Mouse (Mus musculus): ENCODE measurements at regions not wholly inside any gene's neighbourhood (a gene's known extent, or its start where the extent isn't known, plus 50 kb on each side); places are given as distances from the start of the nearest gene placed in this dataset.

GRCm38 (mm10) chr16:49965528-49966250, 165.4 kb downstream of the Cd47 start:
- no peak for DNase-seq (ENCODE audit: low spot score)

DNA sequence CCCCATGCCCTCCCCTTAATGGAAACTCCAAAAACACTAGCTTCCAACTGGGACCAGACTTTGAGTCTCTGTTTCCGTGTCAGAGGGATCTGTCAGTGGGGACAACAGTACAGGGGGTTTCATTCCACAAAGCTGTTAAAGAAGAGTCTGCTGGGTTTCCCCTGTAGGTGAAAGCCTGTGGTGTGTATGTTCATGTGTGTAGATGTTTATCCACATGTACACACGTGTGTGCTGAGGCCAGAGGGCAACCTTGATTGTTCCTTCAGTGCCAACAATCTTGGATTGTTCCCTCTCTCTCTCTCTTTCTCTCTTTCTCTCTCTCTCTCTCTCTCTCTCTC, 165.9 kb downstream of the Cd47 start:
- no peak for DNase-seq (ENCODE audit: low spot score)

- DNase-seq (ENCODE audit: low spot score) = no peak
Observed at GRCm38 (mm10) chr16:49967110-49967509, 166.8 kb downstream of the Cd47 start.

- DNase-seq (ENCODE audit: low spot score) = no peak
Observed at GRCm38 (mm10) chr16:49968291-49968870, 168.0 kb downstream of the Cd47 start.

GRCm38 (mm10) chr16:49969035-49969434, 168.7 kb downstream of the Cd47 start:
- DNase-seq (ENCODE audit: low spot score) = no peak

- DNase-seq (ENCODE audit: low spot score) = no peak
Observed at GRCm38 (mm10) chr16:49969693-49970296, 169.5 kb downstream of the Cd47 start.

GRCm38 (mm10) chr16:49970297-49970804, 170.0 kb downstream of the Cd47 start:
- no peak for DNase-seq (ENCODE audit: low spot score)

DNA sequence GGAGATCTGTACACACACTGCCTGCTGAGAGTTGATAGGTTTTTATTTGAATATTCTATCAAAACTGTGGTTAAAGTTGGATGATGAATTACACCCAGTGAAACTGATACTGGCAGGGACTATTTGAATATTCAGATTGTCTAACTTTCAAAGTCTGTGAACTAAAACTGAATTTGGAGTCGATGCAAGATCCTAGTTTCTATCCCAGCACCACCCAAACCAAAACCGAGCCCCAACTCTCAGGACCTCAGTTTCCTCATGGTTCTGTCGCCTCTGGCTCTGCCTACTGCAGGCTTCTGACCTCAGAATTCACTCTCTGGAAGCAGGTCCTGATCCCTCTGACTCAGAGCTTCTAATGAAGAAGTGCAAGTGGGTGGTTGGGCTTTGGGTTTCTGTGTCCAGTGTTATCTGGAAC, 170.8 kb downstream of the Cd47 start:
- DNase-seq (ENCODE audit: low spot score) = no peak

GRCm38 (mm10) chr16:49977276-49977675, 176.9 kb downstream of the Cd47 start:
- no peak for DNase-seq (ENCODE audit: low spot score)

DNA sequence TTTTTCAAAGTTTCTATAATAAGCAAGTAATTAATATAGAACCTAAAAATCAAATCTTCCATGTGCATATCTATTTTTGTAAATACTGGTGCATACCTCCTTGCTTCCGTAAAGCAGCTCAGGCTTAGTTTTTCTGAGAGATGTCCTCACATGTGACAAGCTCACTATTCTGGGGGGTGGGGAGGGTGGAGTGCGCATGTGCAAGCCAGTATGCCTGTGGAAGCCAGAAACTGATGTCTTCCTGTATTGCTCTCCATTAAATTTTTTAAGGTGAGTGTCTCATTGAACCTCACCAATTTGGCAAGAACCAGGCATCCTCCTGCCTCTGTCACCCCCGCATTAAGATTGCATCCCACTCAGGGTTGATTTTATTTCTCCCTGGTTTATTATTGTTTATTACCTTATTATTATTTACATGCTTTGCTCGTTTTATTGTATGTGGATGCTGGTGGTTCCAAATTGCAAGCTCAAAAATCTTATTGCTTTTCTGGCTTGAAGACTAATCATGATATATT, 179.2 kb downstream of the Cd47 start:
- no peak for DNase-seq (ENCODE audit: low spot score)

DNA sequence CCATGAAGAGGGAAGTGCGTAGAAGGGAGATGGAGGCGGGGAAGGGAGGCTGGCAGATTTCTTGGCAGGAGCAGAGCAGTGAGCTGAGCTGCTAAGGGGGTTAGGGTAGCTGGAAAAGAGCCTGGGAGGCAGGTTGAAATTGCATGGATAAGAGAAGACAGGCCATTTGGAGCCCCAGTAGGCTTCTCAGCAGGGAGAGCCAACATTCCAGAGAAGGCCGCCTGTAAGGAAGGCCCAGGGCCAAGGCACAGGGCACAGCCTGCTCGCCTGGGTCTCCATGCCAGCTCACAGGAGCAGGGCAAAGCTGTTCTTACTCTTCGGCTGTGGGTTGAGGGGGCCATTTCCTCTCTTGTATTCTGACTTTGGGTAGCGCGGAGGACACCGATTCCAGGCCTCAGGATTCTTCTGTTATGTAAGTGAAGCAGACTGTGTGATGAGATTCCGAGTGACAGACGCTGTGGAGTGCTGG, 179.9 kb downstream of the Cd47 start:
- DNase-seq (ENCODE audit: low spot score) = no peak

DNA sequence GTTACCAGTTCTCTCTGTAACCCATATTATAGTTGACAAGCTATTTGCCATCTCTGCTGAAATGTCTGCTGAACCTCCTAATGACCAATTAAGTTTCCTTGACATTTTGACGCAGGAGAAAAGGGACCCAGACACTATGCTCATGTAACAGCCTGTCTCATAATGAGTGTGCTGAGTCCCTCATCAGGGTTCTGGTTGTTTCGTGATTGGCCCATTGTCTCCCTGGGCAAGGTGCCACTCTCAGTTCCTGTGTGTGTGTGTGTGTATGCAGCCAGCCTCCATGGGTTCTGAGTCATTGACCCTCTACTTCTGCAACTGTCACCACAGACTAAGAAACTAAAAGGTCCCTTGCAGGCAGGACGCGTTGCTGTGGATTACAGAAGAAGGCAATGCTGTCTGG, 181.8 kb downstream of the Cd47 start:
- no peak for DNase-seq (ENCODE audit: low spot score)

- DNase-seq (ENCODE audit: low spot score) = no peak
Observed at GRCm38 (mm10) chr16:49985082-49986076, 185.0 kb downstream of the Cd47 start.

GRCm38 (mm10) chr16:49986954-49987353, 186.6 kb downstream of the Cd47 start:
- no peak for DNase-seq (ENCODE audit: low spot score)

DNA sequence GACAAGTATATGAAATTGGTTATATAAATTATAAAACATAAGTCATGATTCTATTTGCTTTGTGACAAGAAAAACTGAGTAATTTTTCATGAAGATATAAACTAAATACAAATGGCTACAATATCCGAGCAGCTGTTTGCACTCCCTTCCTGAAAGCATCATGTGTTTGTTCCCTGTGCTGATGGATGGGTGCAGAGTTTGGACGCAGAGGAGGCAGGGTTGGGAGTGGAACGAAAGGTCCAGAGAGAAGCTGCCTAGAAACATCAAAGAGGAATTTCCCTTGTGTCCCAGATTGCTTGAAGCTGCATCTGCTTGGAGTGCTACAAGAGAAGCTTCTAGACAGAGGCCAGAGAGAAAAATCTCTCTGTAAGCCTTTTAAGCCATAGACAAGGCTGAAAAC, 195.5 kb downstream of the Cd47 start:
- DNase-seq (ENCODE audit: low spot score) = no peak

DNA sequence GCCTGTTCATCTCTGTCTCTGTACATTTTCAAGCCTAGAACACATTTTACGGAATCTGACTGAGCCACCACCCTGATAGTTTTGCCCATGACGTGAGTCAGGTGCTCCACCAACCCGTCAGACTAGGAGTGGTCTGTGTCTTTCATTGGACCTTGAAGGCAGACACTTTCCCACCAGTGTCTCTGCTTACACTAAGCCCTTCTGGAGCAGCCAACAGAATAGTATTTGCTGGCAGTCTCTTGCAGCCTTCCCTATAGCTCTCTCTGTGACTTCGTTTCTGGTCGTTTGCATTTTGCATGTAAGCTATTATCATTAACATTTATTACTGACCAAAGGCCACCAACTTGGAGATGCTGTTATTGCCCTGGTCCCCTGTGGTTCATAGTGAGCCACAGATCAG, 196.3 kb downstream of the Cd47 start:
- no peak for DNase-seq (ENCODE audit: low spot score)

GRCm38 (mm10) chr16:49997040-49997439, 196.7 kb downstream of the Cd47 start:
- no peak for DNase-seq (ENCODE audit: low spot score)

DNA sequence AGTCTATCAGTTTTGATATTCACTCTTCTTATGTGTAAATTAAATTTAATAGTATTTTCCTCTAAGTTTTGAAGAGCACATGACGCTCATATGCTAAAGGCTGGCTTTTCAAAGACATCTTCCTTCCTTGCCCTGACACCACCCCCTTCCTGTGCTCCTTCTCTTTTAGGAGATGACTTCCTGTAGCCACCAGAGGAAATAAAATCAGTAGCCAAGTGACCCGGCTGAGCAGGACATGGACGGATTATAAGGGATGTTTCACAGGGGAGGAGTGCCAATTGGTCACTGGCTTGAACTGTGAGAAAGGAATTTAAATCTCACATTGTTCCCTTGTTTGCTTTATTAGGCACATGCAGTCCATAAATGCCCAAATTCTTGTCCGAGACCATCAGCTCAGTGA, 200.5 kb downstream of the Cd47 start:
- DNase-seq (ENCODE audit: low spot score) = no peak

DNA sequence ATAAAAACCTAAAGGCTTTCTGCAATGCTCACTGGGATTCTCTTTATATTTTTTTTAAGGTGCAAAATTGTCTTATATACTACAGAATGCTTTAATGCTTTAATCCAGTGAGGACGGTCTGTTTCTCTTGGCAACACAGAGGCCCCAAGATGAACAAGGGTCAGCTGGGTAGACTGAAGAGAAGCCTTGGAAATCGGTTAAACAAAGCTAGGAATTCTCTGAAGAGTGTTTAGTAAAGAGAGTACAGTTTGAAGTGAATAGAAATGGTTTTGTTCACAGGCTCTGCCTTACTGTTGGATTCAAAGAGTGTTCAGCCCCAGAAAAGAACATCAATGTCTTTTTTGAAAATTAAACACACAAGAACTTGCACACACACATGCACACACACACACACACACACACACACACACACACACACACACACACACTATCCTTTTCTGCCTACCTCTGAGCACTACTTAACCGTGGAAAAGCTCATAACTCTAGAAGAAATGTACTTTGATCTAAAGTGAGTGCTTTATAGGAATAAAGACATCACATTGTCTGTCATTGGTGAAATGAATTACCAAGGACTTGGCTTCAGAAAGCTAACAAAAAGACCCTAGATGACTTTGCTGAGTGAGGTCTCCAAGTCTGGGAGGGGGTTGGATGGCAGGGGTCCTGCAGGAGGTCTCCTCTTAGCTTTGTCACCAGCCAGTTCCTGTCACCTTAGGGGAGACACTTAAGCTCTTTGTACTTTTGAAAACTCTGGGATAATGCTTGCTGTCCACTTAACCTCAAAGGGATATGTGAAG, 201.5 kb downstream of the Cd47 start:
- no peak for DNase-seq (ENCODE audit: low spot score)

GRCm38 (mm10) chr16:50002456-50002788, 202.1 kb downstream of the Cd47 start:
- DNase-seq (ENCODE audit: low spot score) = no peak

DNA sequence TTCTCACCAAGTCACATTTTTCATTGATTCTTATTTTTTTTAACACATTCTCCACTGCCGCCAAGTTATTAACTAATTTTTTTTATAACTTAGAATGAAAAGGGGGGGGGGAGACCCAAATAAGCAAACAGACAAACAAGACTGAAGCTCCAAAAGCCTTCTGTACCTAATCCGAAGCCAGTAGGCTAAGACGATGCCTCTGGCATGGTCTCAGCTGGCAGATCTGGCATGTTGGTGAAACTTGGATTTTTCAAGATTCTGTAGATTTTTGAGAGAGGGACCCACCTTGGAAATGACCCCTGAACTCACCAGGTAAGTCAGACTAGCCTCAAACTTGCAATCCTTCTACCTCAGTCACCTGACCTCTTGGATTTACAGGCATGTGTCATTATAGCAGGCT, 208.7 kb downstream of the Cd47 start:
- no peak for DNase-seq (ENCODE audit: low spot score)
